Mouse (Mus musculus) cortical plate, adult 2 months (tissue): ENCODE measurements around the gene Ccdc191.

Source experiments
- CTCF ChIP-seq: fragments of 200-500 bp; IDR thresholded peaks from 2 replicates; pipeline ENCODE4 v1.5.1; 2011; ENCODE audit warnings: mild to moderate bottlenecking, control low read depth, low read length; ENCODE audit not compliant: insufficient read depth; ENCODE audit errors: extremely low read depth
- POLR2A ChIP-seq: fragments of 200-500 bp; IDR thresholded peaks from 2 replicates; pipeline ENCODE4 v1.6.1; 2011; ENCODE audit warnings: mild to moderate bottlenecking, low read length, control low read depth; ENCODE audit not compliant: insufficient read depth; ENCODE audit errors: extremely low read depth

DNA sequence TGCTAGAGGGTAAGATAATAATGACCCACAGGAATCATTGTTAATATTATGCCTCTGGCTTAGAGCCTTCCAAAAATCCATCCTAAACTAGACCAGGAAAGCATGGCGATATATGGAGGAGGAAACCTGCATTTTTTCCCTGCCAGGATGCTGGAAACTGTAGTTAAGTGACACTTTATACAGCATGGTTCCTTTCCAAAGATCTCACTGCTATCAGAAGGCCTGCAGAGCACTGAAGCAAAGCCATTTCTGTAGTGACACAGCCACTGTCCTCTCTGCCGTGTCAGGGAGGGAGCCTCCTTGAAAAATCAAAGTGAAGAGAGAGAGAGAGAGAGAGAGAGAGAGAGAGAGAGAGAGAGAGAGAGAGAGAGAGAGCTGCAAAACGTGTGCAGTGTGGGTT, 33.0 kb downstream of the Ccdc191 start:
- no peak for TF ChIP-seq POLR2A
- no peak for TF ChIP-seq CTCF
